Mouse (Mus musculus) hindbrain, embryonic 15.5 days (tissue): ENCODE results near the gene Mier2. TPM values are rescaled to one million over a fixed set of nuclear protein-coding genes. Genes with fewer than 3 reads are reported as not detected.

Experiments used
- ATAC-seq: fragments of 200-750 bp; cut with Nextera tagmentation; 2 replicates; pipeline ENCODE4 v1.8.0; 2017; ENCODE audit warnings: low read depth, moderate number of reproducible peaks, moderate TSS enrichment; ENCODE audit not compliant: low FRiP score
- H3K27ac ChIP-seq: fragments of 300-500 bp; sonication (generic); replicated peaks from 2 replicates; pipeline ENCODE4 v1.5.1; 2015; ENCODE audit warnings: mild to moderate bottlenecking, inconsistent platforms
- H3K27me3 ChIP-seq: fragments of 300-500 bp; sonication (generic); 2 replicates; pipeline ENCODE4 v1.6.1; 2015; ENCODE audit warnings: control low read depth, inconsistent platforms
- H3K36me3 ChIP-seq: fragments of 300-500 bp; sonication (generic); 2 replicates; pipeline ENCODE4 v1.6.1; 2015; ENCODE audit warnings: control low read depth, inconsistent platforms
- H3K4me1 ChIP-seq: fragments of 300-500 bp; sonication (generic); replicated peaks from 2 replicates; pipeline ENCODE4 v1.6.1; 2015; ENCODE audit warnings: control low read depth, inconsistent platforms
- H3K4me2 ChIP-seq: fragments of 300-500 bp; sonication (generic); 2 replicates; pipeline ENCODE4 v1.6.1; 2015; ENCODE audit warnings: moderate library complexity, mild to moderate bottlenecking, inconsistent platforms
- H3K4me3 ChIP-seq: fragments of 300-500 bp; sonication (generic); 2 replicates; pipeline ENCODE4 v1.5.1; 2015; ENCODE audit warnings: mild to moderate bottlenecking, inconsistent platforms
- H3K9ac ChIP-seq: fragments of 300-500 bp; sonication (generic); 2 replicates; pipeline ENCODE4 v1.6.1; 2015; ENCODE audit warnings: inconsistent platforms
- H3K9me3 ChIP-seq: fragments of 300-500 bp; sonication (generic); 2 replicates; pipeline ENCODE4 v1.6.1; 2016; ENCODE audit warnings: control low read depth, inconsistent platforms
- WGBS: fragments of 180-500 bp; shearing (Covaris S2); methylation state at CpG from one replicate; pipeline ENCODE4 v1.1.7; 2015; 5-methylcytosine and 5-hydroxymethylcytosine counted together
- polyA plus RNA-seq: library from polyadenylated mRNA; unstranded; fragments of >200 nt; fragmentation: Nextera tagmentation; extraction: Ambion mirVana; gene quantifications from 2 replicates; pipeline ENCODE4 v1.2.1, GENCODE M21; 2015

Gene Mier2
- polyA plus RNA-seq, 1 experiment from 2014 or later: 75.6 TPM

DNA sequence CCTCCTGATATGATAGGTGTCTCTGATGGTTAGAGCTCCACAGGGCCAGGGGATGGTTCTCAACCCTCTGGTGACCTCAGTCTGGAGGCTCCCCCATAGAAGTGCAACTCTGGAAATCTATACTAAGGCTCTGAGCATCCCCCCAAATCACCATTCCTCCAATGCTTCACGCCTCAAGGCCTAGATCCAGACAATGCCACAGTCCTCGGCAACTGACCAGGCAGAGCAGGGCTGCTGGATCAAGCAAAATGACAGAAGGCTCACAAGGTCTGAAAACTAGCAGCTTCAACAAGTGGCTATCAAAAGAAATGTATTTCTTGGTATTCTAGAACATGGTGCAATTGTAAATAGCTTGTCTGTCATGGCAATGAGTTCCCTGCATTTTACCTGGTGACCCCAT lies 17.2 kb downstream of the Mier2 start:
- peaks cover 12% of the 10 kb centered on the region for H3K4me1 ChIP-seq
- no peak for ATAC-seq
- H3K27me3 ChIP-seq: no peaks in the 10 kb centered on the region
- no peak overlapping the region for H3K4me3 ChIP-seq
- no peak overlapping the region for H3K9ac ChIP-seq
- H3K4me2 ChIP-seq: no peak overlapping the region
- no peaks in the 10 kb centered on the region for H3K9me3 ChIP-seq
- WGBS: 85% methylated on average over 2 of the region's 2 CpGs
- peaks cover 36% of the 10 kb centered on the region for H3K36me3 ChIP-seq
- H3K27ac ChIP-seq: no peak overlapping the region

DNA sequence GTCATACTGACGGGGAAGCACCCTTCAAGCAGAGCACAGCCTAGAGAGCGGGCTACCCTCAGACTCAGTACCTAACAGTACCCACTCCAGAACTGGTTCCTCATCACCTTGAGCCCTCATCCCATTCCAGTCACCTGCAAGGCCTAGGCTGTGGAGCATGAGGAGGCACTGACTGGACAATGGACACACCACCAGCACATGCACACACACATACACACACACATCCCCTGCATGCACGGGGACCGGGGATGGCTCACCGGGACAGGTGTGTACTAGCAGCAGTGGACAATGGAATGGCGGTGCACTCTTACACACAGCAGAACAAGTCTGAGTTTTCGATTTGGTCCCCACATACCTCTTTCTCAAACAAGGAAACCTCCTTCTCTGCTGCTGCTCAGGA lies 17.7 kb downstream of the Mier2 start:
- no peak for ATAC-seq
- H3K4me3 ChIP-seq: no peak overlapping the region
- no peak overlapping the region for H3K27ac ChIP-seq
- no peaks in the 10 kb centered on the region for H3K9me3 ChIP-seq
- no peaks in the 10 kb centered on the region for H3K27me3 ChIP-seq
- H3K4me1 ChIP-seq: peaks cover 12% of the 10 kb centered on the region
- H3K9ac ChIP-seq: no peak overlapping the region
- peaks cover 32% of the 10 kb centered on the region for H3K36me3 ChIP-seq
- H3K4me2 ChIP-seq: no peak overlapping the region
- WGBS: 95% methylated on average over 7 of the region's 7 CpGs

GRCm38 (mm10) chr10:79536461-79537080 lies 18.4 kb downstream of the Mier2 start:
- no peak overlapping the region for H3K4me2 ChIP-seq
- WGBS: 79% methylated on average over 12 of the region's 12 CpGs

DNA sequence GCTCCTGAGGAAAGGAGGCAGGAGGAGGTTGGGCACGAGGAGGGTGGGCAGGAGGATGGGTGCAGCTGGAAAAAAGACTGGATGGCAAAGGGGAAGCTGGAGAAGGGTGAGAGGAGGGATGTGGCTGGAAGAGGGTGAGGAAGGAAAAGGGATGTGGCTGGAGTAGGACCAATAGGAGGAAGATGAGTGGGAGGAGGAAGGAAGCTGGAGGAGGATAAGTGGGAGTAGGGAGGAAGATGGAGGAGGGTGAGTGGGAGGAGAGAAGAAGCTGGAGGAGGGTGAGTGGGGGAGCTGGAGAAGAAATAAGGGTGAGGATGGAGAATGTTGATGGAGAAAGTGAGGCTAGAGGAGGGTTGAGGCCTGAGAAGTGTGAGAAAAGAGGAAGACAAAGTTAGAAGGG lies 19.6 kb downstream of the Mier2 start:
- WGBS: 58% methylated on average over 1 of the region's 1 CpGs
- H3K4me3 ChIP-seq: no peak overlapping the region
- no peak overlapping the region for H3K4me2 ChIP-seq
- H3K27ac ChIP-seq: no peak overlapping the region
- no peaks in the 10 kb centered on the region for H3K27me3 ChIP-seq
- H3K9me3 ChIP-seq: no peaks in the 10 kb centered on the region
- no peak overlapping the region for H3K9ac ChIP-seq
- ATAC-seq: no peak
- peaks cover 19% of the 10 kb centered on the region; the same call in 1 of the 2 replicates for H3K36me3 ChIP-seq
- H3K4me1 ChIP-seq: peaks cover 12% of the 10 kb centered on the region

More at GRCm38 (mm10) chr10:79536461-79537080, 18.4 kb downstream of the Mier2 start:
- Histone ChIP-seq H3K9ac (no peak overlapping the region), H3K4me1 (peaks cover 12% of the 10 kb centered on the region), H3K9me3 (no peaks in the 10 kb centered on the region), H3K27me3 (no peaks in the 10 kb centered on the region), H3K27ac (no peak overlapping the region), H3K36me3 (peaks cover 29% of the 10 kb centered on the region), H3K4me3 (no peak overlapping the region)
- ATAC-seq: no peak

DNA sequence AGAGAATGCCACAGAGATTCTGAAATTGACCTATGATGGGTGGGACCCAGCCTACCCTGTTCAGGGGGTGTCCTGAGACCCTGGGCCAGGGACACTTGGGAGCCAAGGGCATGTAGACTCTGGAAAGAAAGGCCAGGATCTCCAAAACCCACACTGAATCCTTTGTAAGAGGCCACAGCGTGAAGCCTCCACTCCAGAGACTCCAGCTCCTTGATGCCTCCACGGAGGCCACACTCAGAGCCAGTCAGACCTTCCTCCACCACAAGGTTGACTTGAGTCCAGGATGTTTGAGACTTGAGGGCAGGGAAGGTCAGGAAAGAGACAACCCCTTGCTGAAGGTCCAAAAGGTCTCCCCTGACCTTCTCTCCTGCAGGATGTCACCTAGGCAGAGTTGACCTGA lies 20.6 kb downstream of the Mier2 start:
- WGBS: 82% methylated on average over 2 of the region's 2 CpGs
- Histone ChIP-seq H3K27me3 (no peaks in the 10 kb centered on the region), H3K9ac (no peak overlapping the region), H3K4me3 (no peak overlapping the region), H3K36me3 (peaks cover 9% of the 10 kb centered on the region; the same call in 1 of the 2 replicates), H3K4me1 (peaks cover 12% of the 10 kb centered on the region), H3K4me2 (no peak overlapping the region), H3K9me3 (no peaks in the 10 kb centered on the region), H3K27ac (no peak overlapping the region)
- ATAC-seq: no peak

DNA sequence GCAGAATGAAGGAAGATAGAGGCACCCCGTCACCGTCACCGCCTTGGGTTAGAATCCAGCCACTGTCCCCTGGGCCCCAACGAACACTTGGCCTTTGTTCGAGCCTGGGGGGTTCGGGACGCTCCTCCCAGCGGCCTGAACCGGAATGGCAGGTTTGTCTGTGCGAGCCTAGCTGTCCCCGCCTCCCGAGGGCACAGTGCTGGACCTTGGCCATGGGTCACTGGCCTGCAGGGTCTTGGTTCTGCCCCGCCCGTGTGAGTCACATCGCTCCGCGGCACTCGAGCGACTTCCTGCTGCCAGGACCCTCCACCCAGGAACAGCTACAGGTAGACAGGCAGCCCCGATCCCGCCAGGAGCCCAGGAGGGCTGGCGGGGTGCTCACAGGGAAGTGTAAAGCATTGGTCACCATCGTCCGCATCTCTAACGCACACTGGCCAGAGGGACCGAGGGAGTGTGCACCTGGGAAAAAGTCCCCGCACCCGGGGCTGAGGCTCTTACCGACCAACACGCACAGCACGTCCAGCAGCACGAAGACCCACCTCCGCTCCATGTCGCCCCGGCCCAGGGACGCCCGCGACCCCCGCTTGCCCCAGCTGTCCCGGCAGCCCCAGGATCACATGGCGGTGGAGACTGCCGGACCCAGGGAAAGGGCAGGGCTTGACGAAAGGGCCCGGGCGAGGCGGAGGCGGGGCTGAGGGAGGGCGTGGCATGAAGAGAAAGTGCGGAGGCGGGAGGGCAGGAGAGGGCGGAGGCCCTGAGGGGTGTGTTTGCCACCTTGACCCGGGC lies 21.7 kb downstream of the Mier2 start, which contains the start of gene Plpp2:
TSS of gene Plpp2 (minus strand) at position 671 of the 786 bp plus-strand sequence.
- Histone ChIP-seq H3K9me3 (no peaks in the 10 kb centered on the region), H3K9ac (peak within 1 kb of the TSS; percentile 66), H3K4me1 (peaks cover 12% of the 10 kb centered on the region), H3K27ac (no peak within 1 kb of the TSS), H3K27me3 (no peaks in the 10 kb centered on the region), H3K4me2 (peak within 1 kb of the TSS; percentile 96), H3K4me3 (peak within 1 kb of the TSS; percentile 60), H3K36me3 (peaks cover under 1% of the 10 kb centered on the region; the same call in 1 of the 2 replicates)
- ATAC-seq: peak; percentile 50
- under 1% methylated on average over 52 of the region's 52 CpGs for WGBS

DNA sequence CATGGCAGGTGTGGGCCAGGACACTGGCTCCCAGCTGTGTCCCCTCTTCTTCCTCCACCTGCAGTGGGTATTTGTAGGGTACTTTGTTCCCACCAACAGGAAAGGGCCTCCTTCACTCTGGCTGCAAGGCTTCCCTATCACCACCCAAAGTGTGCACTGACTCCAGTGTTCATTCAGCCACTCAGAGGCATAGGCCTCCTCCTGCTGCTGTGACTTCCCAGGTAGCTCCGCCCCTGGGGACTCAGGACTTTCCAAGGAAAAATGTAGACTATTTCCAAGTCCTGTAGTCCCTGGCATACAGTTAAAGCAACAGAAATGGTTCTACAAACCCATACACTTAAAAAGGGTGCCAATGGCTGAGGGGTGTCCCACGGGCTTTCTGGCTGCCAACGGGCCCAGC lies 22.3 kb downstream of the Mier2 start:
- Histone ChIP-seq H3K4me3 (peak overlapping the region; percentile 60), H3K4me1 (peaks cover 12% of the 10 kb centered on the region), H3K27ac (no peak overlapping the region), H3K36me3 (no peaks in the 10 kb centered on the region), H3K9ac (peak overlapping the region; percentile 66; the same call in 1 of the 2 replicates), H3K27me3 (no peaks in the 10 kb centered on the region), H3K9me3 (no peaks in the 10 kb centered on the region), H3K4me2 (peak overlapping the region; percentile 96)
- ATAC-seq: 0 out of 2 replicates have a peak, but pooled peaks have one; percentile 1
- 24% methylated on average over 3 of the region's 3 CpGs for WGBS

GRCm38 (mm10) chr10:79531593-79531992 lies 23.4 kb downstream of the Mier2 start:
- Histone ChIP-seq H3K4me3 (no peak overlapping the region), H3K9ac (no peak overlapping the region), H3K4me1 (peaks cover 12% of the 10 kb centered on the region), H3K27me3 (no peaks in the 10 kb centered on the region), H3K27ac (no peak overlapping the region), H3K36me3 (no peaks in the 10 kb centered on the region), H3K4me2 (no peak overlapping the region), H3K9me3 (no peaks in the 10 kb centered on the region)
- no peak for ATAC-seq
- WGBS: 92% methylated on average over 3 of the region's 3 CpGs

GRCm38 (mm10) chr10:79530721-79531120 lies 24.3 kb downstream of the Mier2 start:
- Histone ChIP-seq H3K36me3 (no peaks in the 10 kb centered on the region), H3K27me3 (no peaks in the 10 kb centered on the region), H3K9me3 (no peaks in the 10 kb centered on the region), H3K4me2 (no peak overlapping the region), H3K9ac (no peak overlapping the region), H3K4me1 (peaks cover 12% of the 10 kb centered on the region), H3K27ac (no peak overlapping the region), H3K4me3 (no peak overlapping the region)
- 95% methylated on average over 13 of the region's 13 CpGs for WGBS
- ATAC-seq: no peak

- no peaks in the 10 kb centered on the region for H3K36me3 ChIP-seq
- H3K27me3 ChIP-seq: no peaks in the 10 kb centered on the region
- H3K9ac ChIP-seq: no peak overlapping the region
- ATAC-seq: no peak
- H3K9me3 ChIP-seq: no peaks in the 10 kb centered on the region
- no peak overlapping the region for H3K4me3 ChIP-seq
- peaks cover 12% of the 10 kb centered on the region for H3K4me1 ChIP-seq
- WGBS: 72% methylated on average over 8 of the region's 8 CpGs
- no peak overlapping the region for H3K27ac ChIP-seq
- no peak overlapping the region for H3K4me2 ChIP-seq
These were observed 24.8 kb downstream of the Mier2 start for GRCm38 (mm10) chr10:79530241-79530640.

GRCm38 (mm10) chr10:79528081-79528480 lies 26.9 kb downstream of the Mier2 start:
- H3K4me1 ChIP-seq: peaks cover 3% of the 10 kb centered on the region
- H3K9ac ChIP-seq: no peak overlapping the region
- H3K27ac ChIP-seq: no peak overlapping the region
- WGBS: 83% methylated on average over 3 of the region's 3 CpGs
- no peak overlapping the region for H3K4me3 ChIP-seq
- H3K9me3 ChIP-seq: no peaks in the 10 kb centered on the region
- ATAC-seq: no peak
- H3K27me3 ChIP-seq: no peaks in the 10 kb centered on the region
- H3K4me2 ChIP-seq: no peak overlapping the region
- no peaks in the 10 kb centered on the region for H3K36me3 ChIP-seq

DNA sequence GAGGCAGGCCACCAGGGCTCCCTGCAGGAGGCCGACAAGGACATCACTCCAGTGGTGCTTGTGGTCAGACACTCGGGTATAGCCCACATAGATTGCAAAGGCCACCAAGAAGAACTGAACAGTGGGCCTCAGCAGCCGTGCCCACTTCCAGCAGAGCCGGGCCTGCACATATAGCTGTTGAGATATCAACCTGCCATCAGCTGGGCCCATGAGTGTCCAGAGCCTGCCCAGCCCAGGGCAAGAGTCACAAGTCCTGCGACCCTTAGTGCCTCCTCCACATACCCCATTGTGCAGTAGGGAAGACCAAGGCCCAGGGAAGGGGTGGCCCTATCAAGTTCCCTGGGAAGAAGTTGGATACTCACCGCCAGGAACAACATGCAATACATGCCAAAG lies 27.6 kb downstream of the Mier2 start:
- no peak overlapping the region for H3K4me2 ChIP-seq
- no peak overlapping the region for H3K27ac ChIP-seq
- no peaks in the 10 kb centered on the region for H3K4me1 ChIP-seq
- H3K9ac ChIP-seq: no peak overlapping the region
- 88% methylated on average over 6 of the region's 6 CpGs for WGBS
- H3K9me3 ChIP-seq: no peaks in the 10 kb centered on the region
- no peak overlapping the region for H3K4me3 ChIP-seq
- ATAC-seq: no peak
- H3K27me3 ChIP-seq: no peaks in the 10 kb centered on the region
- no peaks in the 10 kb centered on the region for H3K36me3 ChIP-seq
